Mouse (Mus musculus) heart, embryonic 14.5 days (tissue): ENCODE measurements around the gene Mterf4. TPM values are rescaled to one million over a fixed set of nuclear protein-coding genes. Genes with fewer than 3 reads are reported as not detected.

Experiments used
- ATAC-seq: fragments of 200-750 bp; cut with Nextera tagmentation; 2 replicates; pipeline ENCODE4 v1.8.0; 2017; ENCODE audit warnings: low read depth, moderate TSS enrichment; ENCODE audit not compliant: insufficient number of reproducible peaks, insufficient read depth, low FRiP score
- H3K27ac ChIP-seq, 2 experiments: fragments of 200-500 bp in 1 of 2; fragments of 300-500 bp in 1 of 2; sonication (generic) in 1 of 2; replicated peaks in 1 of 2; 2 replicates each; pipeline ENCODE4 v1.5.1; 2012 to 2014; ENCODE audit warnings: low read depth in 2 of 2, low read length in 2 of 2, control low read depth in 1 of 2, mild to moderate bottlenecking in 1 of 2, mixed read lengths in 1 of 2; ENCODE audit not compliant: control insufficient read depth in 1 of 2, insufficient read depth in 1 of 2
- H3K27me3 ChIP-seq: fragments of 300-500 bp; sonication (generic); 2 replicates; pipeline ENCODE4 v1.6.1; 2014; ENCODE audit warnings: mild to moderate bottlenecking, low read length, control low read depth; ENCODE audit not compliant: control insufficient read depth, insufficient read depth
- H3K36me3 ChIP-seq: fragments of 300-500 bp; sonication (generic); 2 replicates; pipeline ENCODE4 v1.6.1; 2014; ENCODE audit warnings: mild to moderate bottlenecking, control low read depth, low read length, mixed read lengths; ENCODE audit not compliant: control insufficient read depth, insufficient read depth
- H3K4me1 ChIP-seq, 2 experiments: fragments of 200-500 bp in 1 of 2; fragments of 300-500 bp in 1 of 2; sonication (generic) in 1 of 2; 2 replicates each; pipeline ENCODE4 v1.6.1; 2012 to 2014; ENCODE audit warnings: low read length in 2 of 2, control low read depth in 1 of 2, mixed read lengths in 1 of 2; ENCODE audit not compliant: control insufficient read depth in 2 of 2, insufficient read depth in 2 of 2
- H3K4me2 ChIP-seq: fragments of 300-500 bp; sonication (generic); 2 replicates; pipeline ENCODE4 v1.6.1; 2014; ENCODE audit warnings: mild to moderate bottlenecking, low read length
- H3K4me3 ChIP-seq, 2 experiments: fragments of 200-500 bp in 1 of 2; fragments of 300-500 bp in 1 of 2; sonication (generic) in 1 of 2; 2 replicates each; pipeline ENCODE4 v1.5.1; 2012 to 2014; ENCODE audit warnings: low read length in 2 of 2, mild to moderate bottlenecking in 2 of 2, control low read depth in 1 of 2, low read depth in 1 of 2, moderate library complexity in 1 of 2; ENCODE audit not compliant: control insufficient read depth in 1 of 2, insufficient read depth in 1 of 2
- H3K9ac ChIP-seq: fragments of 300-500 bp; sonication (generic); 2 replicates; pipeline ENCODE4 v1.6.1; 2014; ENCODE audit warnings: mild to moderate bottlenecking, low read length
- H3K9me3 ChIP-seq: fragments of 300-500 bp; sonication (generic); 2 replicates; pipeline ENCODE4 v1.6.1; 2016; ENCODE audit warnings: low read length, control low read depth; ENCODE audit not compliant: control insufficient read depth
- WGBS: fragments of 180-500 bp; shearing (Covaris S2); extraction: QIAGEN DNeasy Blood & Tissue Kit; methylation state at CpG from one replicate; pipeline ENCODE4 v1.1.7; 2014; 5-methylcytosine and 5-hydroxymethylcytosine counted together
- polyA plus RNA-seq: library from polyadenylated mRNA; unstranded; fragments of >200 nt; fragmentation: Nextera tagmentation; extraction: Ambion mirVana; gene quantifications from 2 replicates; pipeline ENCODE4 v1.2.1, GENCODE M21; 2014

Gene Mterf4
- polyA plus RNA-seq, result 18.9 and 20.0 TPM in 2 replicates

GRCm38 (mm10) chr1:93305581-93306337, at the start of gene Mterf4:
Gene Mterf4 (minus strand): TSS chr1:93305915.
- Histone ChIP-seq H3K9ac (peak within 1 kb of the TSS; percentile 76), H3K4me1 (peaks cover 2 to 9% of the 10 kb centered on the region in 2 experiments; a peak in 2 of 4 replicates), H3K27me3 (no peaks in the 10 kb centered on the region), H3K27ac (no peak within 1 kb of the TSS; a peak in 2 of 4 replicates), H3K36me3 (peaks cover 48% of the 10 kb centered on the region), H3K4me3 (peak within 1 kb of the TSS; percentile 58 to 91), H3K4me2 (peak within 1 kb of the TSS; percentile 73), H3K9me3 (no peaks in the 10 kb centered on the region)
- WGBS, result 9% methylated on average over 36 of the region's 36 CpGs
- ATAC-seq, result peak; percentile 79; the same call in 1 of the 2 replicates

GRCm38 (mm10) chr1:93352724-93353123, 47.0 kb upstream of the Mterf4 start:
- 83% methylated on average over 2 of the region's 2 CpGs for WGBS
- peaks cover 93% of the 10 kb centered on the region for H3K36me3 ChIP-seq

GRCm38 (mm10) chr1:93349701-93350100, 44.0 kb upstream of the Mterf4 start:
- no peaks in the 10 kb centered on the region for H3K27me3 ChIP-seq
- H3K9ac ChIP-seq, result no peak overlapping the region
- ATAC-seq, result no peak
- 39% methylated on average over 4 of the region's 4 CpGs for WGBS
- H3K36me3 ChIP-seq, result peaks cover 87% of the 10 kb centered on the region
- H3K4me1 ChIP-seq, result peaks cover under 1 to 3% of the 10 kb centered on the region in 2 experiments; a peak in 2 of 4 replicates
- H3K27ac ChIP-seq, result no peak overlapping the region
- no peaks in the 10 kb centered on the region for H3K9me3 ChIP-seq
- H3K4me2 ChIP-seq, result no peak overlapping the region
- H3K4me3 ChIP-seq, result no peak overlapping the region

More at GRCm38 (mm10) chr1:93352724-93353123, 47.0 kb upstream of the Mterf4 start:
- Histone ChIP-seq H3K4me3 (no peak overlapping the region), H3K4me2 (no peak overlapping the region), H3K9me3 (no peaks in the 10 kb centered on the region), H3K27ac (no peak overlapping the region), H3K4me1 (no peaks in the 10 kb centered on the region), H3K9ac (no peak overlapping the region), H3K27me3 (no peaks in the 10 kb centered on the region)
- ATAC-seq, result no peak

- 93% methylated on average over 5 of the region's 5 CpGs for WGBS
- Histone ChIP-seq H3K27ac (no peak overlapping the region), H3K36me3 (peaks cover 62% of the 10 kb centered on the region), H3K27me3 (no peaks in the 10 kb centered on the region), H3K4me3 (no peak overlapping the region), H3K9me3 (no peaks in the 10 kb centered on the region), H3K4me1 (peaks cover 5 to 9% of the 10 kb centered on the region in 2 experiments; a peak in 3 of 4 replicates), H3K4me2 (no peak overlapping the region), H3K9ac (no peak overlapping the region)
- no peak for ATAC-seq
These were observed 41.5 kb upstream of the Mterf4 start for GRCm38 (mm10) chr1:93347176-93347575.

GRCm38 (mm10) chr1:93343504-93344047, 37.9 kb upstream of the Mterf4 start:
- Histone ChIP-seq H3K4me2 (peak overlapping the region; percentile 92), H3K27ac (peak overlapping the region; percentile 15 to 58; a peak in 2 of 4 replicates), H3K9me3 (no peaks in the 10 kb centered on the region), H3K36me3 (peaks cover 32% of the 10 kb centered on the region), H3K9ac (peak overlapping the region; percentile 90), H3K4me1 (peaks cover 5 to 15% of the 10 kb centered on the region in 2 experiments; a peak in 3 of 4 replicates), H3K27me3 (no peaks in the 10 kb centered on the region), H3K4me3 (peak overlapping the region; percentile 78 to 99)
- peak; percentile 94 for ATAC-seq
- under 1% methylated on average over 39 of the region's 39 CpGs for WGBS

- H3K36me3 ChIP-seq, result peaks cover 25% of the 10 kb centered on the region
- WGBS, result under 1% methylated on average over 63 of the region's 63 CpGs
- peaks cover 5 to 15% of the 10 kb centered on the region in 2 experiments; a peak in 3 of 4 replicates for H3K4me1 ChIP-seq
- peak within 1 kb of the TSS; percentile 90 for H3K9ac ChIP-seq
- H3K4me3 ChIP-seq, result peak within 1 kb of the TSS; percentile 78 to 99
- H3K27ac ChIP-seq, result peak within 1 kb of the TSS; percentile 58 to 69
- no peaks in the 10 kb centered on the region for H3K9me3 ChIP-seq
- ATAC-seq, result peak; percentile 96
- H3K27me3 ChIP-seq, result no peaks in the 10 kb centered on the region
- H3K4me2 ChIP-seq, result peak within 1 kb of the TSS; percentile 92
These were observed 37.2 kb upstream of the Mterf4 start, which contains the start of the genes Ppp1r7 and Pask for GRCm38 (mm10) chr1:93342648-93343503. Gene Ppp1r7 (plus strand): TSS chr1:93342854. Gene Pask (minus strand): TSS chr1:93343482.

GRCm38 (mm10) chr1:93334621-93335020, 28.9 kb upstream of the Mterf4 start:
- no peaks in the 10 kb centered on the region for H3K9me3 ChIP-seq
- ATAC-seq, result no peak

More at GRCm38 (mm10) chr1:93334621-93335020, 28.9 kb upstream of the Mterf4 start:
- 69% methylated on average over 2 of the region's 2 CpGs for WGBS
- H3K4me1 ChIP-seq, result no peaks in the 10 kb centered on the region
- no peak overlapping the region for H3K9ac ChIP-seq
- no peak overlapping the region for H3K4me2 ChIP-seq
- H3K27ac ChIP-seq, result no peak overlapping the region
- H3K4me3 ChIP-seq, result no peak overlapping the region
- no peaks in the 10 kb centered on the region for H3K27me3 ChIP-seq
- peaks cover 57% of the 10 kb centered on the region for H3K36me3 ChIP-seq
